In the genomic region with DNA sequence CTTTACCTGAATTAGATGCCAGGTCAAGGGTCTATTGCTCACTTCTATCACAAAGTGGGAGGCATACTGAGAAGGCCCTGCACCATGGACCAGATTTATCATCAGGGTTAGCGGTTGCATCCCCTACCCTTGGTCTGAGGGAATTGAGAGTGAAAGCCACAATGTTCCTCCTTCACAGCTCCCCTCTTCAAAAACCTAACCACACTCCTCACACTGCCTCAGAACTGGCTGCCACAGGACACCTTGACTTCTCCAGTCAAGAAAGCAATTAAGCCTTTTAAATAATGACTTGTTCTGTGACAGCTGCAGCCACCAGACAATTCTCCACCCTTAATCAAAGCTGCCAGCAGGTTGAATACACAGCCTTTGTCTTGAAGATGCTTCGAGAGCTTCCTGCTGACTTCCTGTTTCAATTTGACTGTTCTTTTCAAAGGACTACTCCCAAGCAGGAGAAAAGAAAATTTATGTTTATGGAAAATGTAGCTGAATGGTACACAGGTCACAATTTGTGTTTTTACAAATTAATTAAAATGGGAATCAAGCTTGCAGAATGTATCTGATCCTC, we compare ENCODE assay signal across 18 mouse cellular contexts. TPM values are rescaled to one million over a fixed set of nuclear protein-coding genes. Genes with fewer than 3 reads are reported as not detected.
"Had no signal": no experiment of that assay in that cellular context is flagged by ENCODE, and none has a peak within 500 bp of the region (broad histone marks: within the 10 kb centered on the region; RNA-seq: fewer than 3 reads in every experiment).

No protein-coding gene starts in this region.

- H3K36me3 ChIP-seq: kidney, embryonic 15.5 days; limb, embryonic 13.5 days; midbrain, embryonic 13.5 days; neural tube, embryonic 15.5 days had no signal

- ATAC-seq: midbrain, embryonic 13.5 days had no signal

- H3K9ac ChIP-seq: kidney, embryonic 15.5 days; limb, embryonic 13.5 days; liver, embryonic 14.5 days; lung, embryonic 14.5 days; midbrain, embryonic 13.5 days; neural tube, embryonic 15.5 days had no signal

- H3K4me3 ChIP-seq: kidney, embryonic 15.5 days; layer of hippocampus, adult 2 months; limb, embryonic 13.5 days; midbrain, embryonic 13.5 days; myocyte; neural tube, embryonic 15.5 days had no signal

- H3K4me2 ChIP-seq: kidney, embryonic 15.5 days; limb, embryonic 13.5 days; lung, embryonic 14.5 days; midbrain, embryonic 13.5 days; neural tube, embryonic 15.5 days had no signal

- H3K4me1 ChIP-seq: midbrain, embryonic 13.5 days had no signal

- H3K9me3 ChIP-seq: kidney, embryonic 15.5 days; limb, embryonic 13.5 days; midbrain, embryonic 13.5 days; neural tube, embryonic 15.5 days had no signal

- DNase-seq: kidney, adult 2 months; kidney, postnatal 25 days; left cerebral cortex, postnatal 4 days; lung, embryonic 14.5 days; lung, postnatal 10 days; lung, postnatal 4 days; right cerebral cortex, adult 18-20 months; right cerebral cortex, postnatal 25 days; thymus, postnatal 36 days had no signal

- H3K27ac ChIP-seq: kidney, embryonic 15.5 days; layer of hippocampus, adult 2 months; limb, embryonic 13.5 days; liver, embryonic 14.5 days; midbrain, embryonic 13.5 days; neural tube, embryonic 15.5 days had no signal

- H3K27me3 ChIP-seq: kidney, embryonic 15.5 days; midbrain, embryonic 13.5 days; neural tube, embryonic 15.5 days had no signal

RNA-seq across cellular contexts. Expression of gene Ehf, which starts 12.3 kb away (rescaled TPM):
- total RNA-seq: layer of hippocampus, adult 2 months; layer of hippocampus, postnatal 10 days; left cerebral cortex, postnatal 4 days; megakaryocyte-erythroid progenitor cell, adult 5-6 weeks had no signal
- polyA plus RNA-seq: myocyte; neural tube, embryonic 15.5 days had no signal
